Mouse (Mus musculus): Measurements from ENCODE around the gene Rcc2. TPM values are rescaled to one million over a fixed set of nuclear protein-coding genes. Genes with fewer than 3 reads are reported as not detected.

The Rcc2 gene
- 91.0 TPM for polyA plus RNA-seq (2017; shearing (Covaris generic))

DNA sequence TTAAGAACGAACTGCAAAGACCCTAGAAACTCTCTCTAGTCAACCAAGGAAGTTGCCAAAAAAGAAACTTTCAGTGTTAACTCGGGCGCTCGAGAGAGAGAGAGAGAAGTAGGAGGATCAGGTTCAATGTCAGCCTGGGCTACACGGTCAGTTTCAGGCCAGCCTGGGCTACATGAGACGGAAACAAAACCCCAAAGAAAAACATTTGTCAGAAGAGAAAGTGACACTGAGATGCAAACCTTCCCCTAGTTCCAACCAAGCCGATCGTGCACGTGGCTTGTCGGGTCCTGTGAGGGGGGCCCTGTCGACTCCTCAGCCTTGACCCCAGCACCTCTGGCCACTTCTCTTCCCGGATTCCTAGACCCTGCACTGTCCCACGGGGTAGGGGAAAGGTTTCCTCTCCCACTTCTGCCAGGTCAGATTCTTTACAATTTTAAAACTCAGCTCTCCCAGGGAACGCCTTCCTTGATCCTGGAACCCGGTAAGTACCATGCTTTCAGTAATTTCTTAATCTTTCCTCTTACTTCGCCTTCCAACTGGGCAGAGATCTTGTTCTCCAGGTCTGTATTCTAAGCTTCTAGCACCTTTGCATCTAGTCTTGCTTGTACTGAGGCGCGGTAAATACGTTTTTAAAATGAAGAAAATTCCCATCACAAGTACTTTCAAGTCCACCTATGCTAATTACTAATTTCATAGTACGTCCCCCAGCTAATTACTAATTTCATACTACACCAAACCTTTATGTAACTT lies at the start of gene Rcc2:
Gene Rcc2, plus strand, starts transcription at position 273 of the 750 bp plus-strand sequence.

DNA sequence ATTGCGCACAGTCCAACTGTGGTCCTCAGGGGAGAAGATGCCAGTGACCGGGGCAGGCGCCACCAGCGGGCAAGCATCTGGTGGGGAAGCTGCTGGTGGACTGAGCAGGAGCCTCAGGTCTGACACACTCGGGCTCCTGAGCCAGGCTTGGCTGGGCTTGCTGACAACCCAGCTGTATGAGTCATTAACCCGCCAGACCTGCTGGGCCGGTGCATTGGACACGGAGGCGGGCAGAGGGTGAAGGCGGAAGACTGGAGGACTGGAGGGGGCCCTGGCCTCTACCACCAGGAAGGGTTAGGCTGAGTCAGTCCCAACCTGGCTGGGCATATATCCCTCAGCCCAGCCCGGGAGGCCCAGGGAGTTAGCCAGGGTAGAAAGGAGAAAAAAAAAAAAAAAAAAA lies 34.6 kb upstream of the Rcc2 start, which contains the start of gene Arhgef10l:
Gene Arhgef10l, minus strand, starts transcription at position 253 of the 400 bp plus-strand sequence.

DNA sequence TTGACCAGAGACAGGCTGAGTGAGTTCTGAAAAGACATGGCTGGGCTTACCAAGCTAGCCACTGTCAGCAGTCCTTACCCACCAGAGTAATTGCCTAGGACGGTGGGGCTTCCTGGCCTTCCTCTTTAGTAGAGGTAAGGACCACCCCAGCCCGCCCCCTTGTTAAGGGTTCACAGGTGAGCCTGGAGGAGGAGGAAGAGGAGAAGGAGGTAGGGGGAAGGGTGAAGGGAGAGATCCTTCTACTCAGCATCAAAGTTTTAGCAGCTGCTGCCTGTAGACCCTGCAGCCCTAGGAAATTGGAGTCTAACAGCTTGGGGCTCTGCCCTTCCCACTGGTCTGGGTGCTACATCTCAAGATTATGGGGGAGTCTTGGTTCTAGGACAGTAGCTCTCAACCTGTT lies 42.2 kb downstream of the Rcc2 start, which contains the start of gene Padi6:
Gene Padi6, minus strand, starts transcription at position 101 of the 400 bp plus-strand sequence.

Other genes with a start within 250 kb of the Rcc2 start
- 0.45 TPM for gene Arhgef10l, start 34.5 kb upstream of the Rcc2 start, polyA plus RNA-seq (2017; shearing (Covaris generic))
- gene Padi6, start 42.1 kb downstream of the Rcc2 start, polyA plus RNA-seq (2017; shearing (Covaris generic)) = not detected
- 0.79 TPM for gene Padi4, start 73.7 kb downstream of the Rcc2 start, polyA plus RNA-seq (2017; shearing (Covaris generic))
- 0.16 TPM for gene Padi3, start 110.1 kb downstream of the Rcc2 start, polyA plus RNA-seq (2017; shearing (Covaris generic))
- gene Padi1, start 145.2 kb downstream of the Rcc2 start, polyA plus RNA-seq (2017; shearing (Covaris generic)) = not detected
- 15.8 TPM for gene Padi2, start 205.8 kb downstream of the Rcc2 start, polyA plus RNA-seq (2017; shearing (Covaris generic))

All from effector memory CD4-positive, alpha-beta T cell, adult 7 months (primary cell).